Mouse (Mus musculus): ENCODE measurements around the gene Rac1. TPM values are rescaled to one million over a fixed set of nuclear protein-coding genes. Genes with fewer than 3 reads are reported as not detected.
"Not testable (repeated sequence)": the region's sequence is repeated elsewhere in the genome, so short reads cannot be mapped to it uniquely, and the experiment has no call there.

The Rac1 gene
- polyA plus RNA-seq, 1 experiment, result 400 TPM

- no peak for DNase-seq
- no peaks in the 10 kb centered on the region for H3K4me1 ChIP-seq (ENCODE audit: control insufficient read depth, insufficient read depth, low read length)
- TF ChIP-seq POLR2A (IDR thresholded peaks at IDR 0.05; ENCODE audit: borderline replicate concordance, extremely low read depth, low read depth, low read length), result no peak
- no peak for TF ChIP-seq CTCF (IDR thresholded peaks at IDR 0.05; ENCODE audit: insufficient read depth, low read length)
- no peak overlapping the region for H3K4me3 ChIP-seq (replicated peaks; ENCODE audit: extremely low read depth, low read depth, low read length)
- 69% methylated on average over 2 of the region's 2 CpGs for WGBS
These were observed 26.2 kb downstream of the Rac1 start for GRCm38 (mm10) chr5:143501649-143502048.

- Histone ChIP-seq H3K4me1 (ENCODE audit: control insufficient read depth, insufficient read depth, low read length) (no peaks in the 10 kb centered on the region), H3K4me3 (replicated peaks; ENCODE audit: extremely low read depth, low read depth, low read length) (no peak overlapping the region)
- TF ChIP-seq POLR2A (IDR thresholded peaks at IDR 0.05; ENCODE audit: borderline replicate concordance, extremely low read depth, low read depth, low read length) (no peak), CTCF (IDR thresholded peaks at IDR 0.05; ENCODE audit: insufficient read depth, low read length) (no peak)
- no peak for DNase-seq
- 77% methylated on average over 8 of the region's 8 CpGs for WGBS
These were observed 26.7 kb downstream of the Rac1 start for GRCm38 (mm10) chr5:143501140-143501539.

- H3K4me3 ChIP-seq (replicated peaks; ENCODE audit: extremely low read depth, low read depth, low read length); H3K4me1 ChIP-seq (ENCODE audit: control insufficient read depth, insufficient read depth, low read length); DNase-seq: not testable (repeated sequence)
- 85% methylated on average over 14 of the region's 14 CpGs for WGBS
These were observed 27.1 kb downstream of the Rac1 start for GRCm38 (mm10) chr5:143500711-143501110.

- H3K4me3 ChIP-seq (replicated peaks; ENCODE audit: extremely low read depth, low read depth, low read length), result no peak overlapping the region
- WGBS, result 57% methylated on average over 4 of the region's 4 CpGs
- TF ChIP-seq POLR2A (IDR thresholded peaks at IDR 0.05; ENCODE audit: borderline replicate concordance, extremely low read depth, low read depth, low read length) (no peak), CTCF (IDR thresholded peaks at IDR 0.05; ENCODE audit: insufficient read depth, low read length) (no peak)
- no peak for DNase-seq
- no peaks in the 10 kb centered on the region for H3K4me1 ChIP-seq (ENCODE audit: control insufficient read depth, insufficient read depth, low read length)
These were observed 28.1 kb downstream of the Rac1 start for GRCm38 (mm10) chr5:143499686-143500085.

DNA sequence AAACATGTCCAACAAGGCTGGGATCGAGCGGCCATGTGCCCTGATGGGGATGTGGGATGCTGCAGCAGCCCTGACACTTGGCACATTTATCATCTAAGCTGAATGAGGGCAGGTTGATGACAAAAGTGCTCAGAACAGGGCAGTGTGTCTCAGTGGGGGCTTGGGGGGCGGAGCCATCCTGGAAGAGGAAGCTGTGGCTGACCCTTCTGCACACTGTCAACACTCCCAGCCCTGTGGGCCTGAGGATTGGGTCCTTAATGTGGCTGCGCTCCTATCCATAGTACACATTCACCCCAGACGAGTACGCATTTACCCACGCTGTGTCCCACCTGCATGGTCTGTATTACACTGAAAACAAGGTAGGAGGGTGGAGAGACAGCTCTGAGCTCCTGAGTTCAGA is 28.6 kb downstream of the Rac1 start:
- no peak for DNase-seq
- 88% methylated on average over 7 of the region's 7 CpGs for WGBS
- Histone ChIP-seq H3K4me3 (replicated peaks; ENCODE audit: extremely low read depth, low read depth, low read length) (no peak overlapping the region), H3K4me1 (ENCODE audit: control insufficient read depth, insufficient read depth, low read length) (no peaks in the 10 kb centered on the region)
- TF ChIP-seq POLR2A (IDR thresholded peaks at IDR 0.05; ENCODE audit: borderline replicate concordance, extremely low read depth, low read depth, low read length), result no peak
- TF ChIP-seq CTCF (IDR thresholded peaks at IDR 0.05; ENCODE audit: insufficient read depth, low read length), result no peak

- WGBS, result 71% methylated on average over 3 of the region's 3 CpGs
- Histone ChIP-seq H3K4me1 (ENCODE audit: control insufficient read depth, insufficient read depth, low read length) (no peaks in the 10 kb centered on the region), H3K4me3 (replicated peaks; ENCODE audit: extremely low read depth, low read depth, low read length) (no peak overlapping the region)
- DNase-seq, result no peak
- TF ChIP-seq POLR2A (IDR thresholded peaks at IDR 0.05; ENCODE audit: borderline replicate concordance, extremely low read depth, low read depth, low read length), result no peak
- TF ChIP-seq CTCF (IDR thresholded peaks at IDR 0.05; ENCODE audit: insufficient read depth, low read length), result no peak
These were observed 30.4 kb downstream of the Rac1 start for GRCm38 (mm10) chr5:143497451-143497850.

GRCm38 (mm10) chr5:143495708-143496107 is 32.1 kb downstream of the Rac1 start:
- Histone ChIP-seq H3K4me1 (ENCODE audit: control insufficient read depth, insufficient read depth, low read length) (no peaks in the 10 kb centered on the region), H3K4me3 (replicated peaks; ENCODE audit: extremely low read depth, low read depth, low read length) (no peak overlapping the region)
- TF ChIP-seq POLR2A (IDR thresholded peaks at IDR 0.05; ENCODE audit: borderline replicate concordance, extremely low read depth, low read depth, low read length) (no peak), CTCF (IDR thresholded peaks at IDR 0.05; ENCODE audit: insufficient read depth, low read length) (no peak)
- 92% methylated on average over 6 of the region's 6 CpGs for WGBS
- DNase-seq, result no peak

GRCm38 (mm10) chr5:143493163-143493562 is 34.7 kb downstream of the Rac1 start:
- Histone ChIP-seq H3K4me1 (ENCODE audit: control insufficient read depth, insufficient read depth, low read length) (no peaks in the 10 kb centered on the region), H3K4me3 (replicated peaks; ENCODE audit: extremely low read depth, low read depth, low read length) (no peak overlapping the region)
- TF ChIP-seq CTCF (IDR thresholded peaks at IDR 0.05; ENCODE audit: insufficient read depth, low read length) (no peak), POLR2A (IDR thresholded peaks at IDR 0.05; ENCODE audit: borderline replicate concordance, extremely low read depth, low read depth, low read length) (no peak)
- WGBS, result 87% methylated on average over 10 of the region's 10 CpGs
- DNase-seq, result no peak

DNA sequence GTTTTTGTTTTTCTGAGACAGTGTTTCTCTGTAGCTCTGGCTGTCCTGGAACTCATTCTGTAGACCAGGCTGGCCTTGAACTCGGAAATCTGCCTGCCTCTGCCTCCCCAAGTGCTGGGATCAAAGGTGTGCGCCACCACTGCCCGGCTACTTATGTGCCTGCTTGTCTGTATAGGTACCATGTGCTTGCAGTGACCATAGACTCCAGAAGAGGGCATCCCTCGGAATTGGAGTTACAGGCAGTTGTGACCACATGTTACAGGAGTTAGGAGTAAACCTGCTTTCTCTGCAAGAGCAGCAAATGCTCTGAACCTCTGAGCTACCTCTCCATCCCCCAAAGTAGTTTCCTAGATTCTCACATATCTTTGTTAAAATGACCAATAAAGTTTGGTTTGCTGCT is 36.1 kb downstream of the Rac1 start:
- no peak for TF ChIP-seq CTCF (IDR thresholded peaks at IDR 0.05; ENCODE audit: insufficient read depth, low read length)
- no peak for TF ChIP-seq POLR2A (IDR thresholded peaks at IDR 0.05; ENCODE audit: borderline replicate concordance, extremely low read depth, low read depth, low read length)
- Histone ChIP-seq H3K4me3 (replicated peaks; ENCODE audit: extremely low read depth, low read depth, low read length) (no peak overlapping the region), H3K4me1 (ENCODE audit: control insufficient read depth, insufficient read depth, low read length) (no peaks in the 10 kb centered on the region)
- 91% methylated on average over 4 of the region's 4 CpGs for WGBS
- no peak for DNase-seq

DNA sequence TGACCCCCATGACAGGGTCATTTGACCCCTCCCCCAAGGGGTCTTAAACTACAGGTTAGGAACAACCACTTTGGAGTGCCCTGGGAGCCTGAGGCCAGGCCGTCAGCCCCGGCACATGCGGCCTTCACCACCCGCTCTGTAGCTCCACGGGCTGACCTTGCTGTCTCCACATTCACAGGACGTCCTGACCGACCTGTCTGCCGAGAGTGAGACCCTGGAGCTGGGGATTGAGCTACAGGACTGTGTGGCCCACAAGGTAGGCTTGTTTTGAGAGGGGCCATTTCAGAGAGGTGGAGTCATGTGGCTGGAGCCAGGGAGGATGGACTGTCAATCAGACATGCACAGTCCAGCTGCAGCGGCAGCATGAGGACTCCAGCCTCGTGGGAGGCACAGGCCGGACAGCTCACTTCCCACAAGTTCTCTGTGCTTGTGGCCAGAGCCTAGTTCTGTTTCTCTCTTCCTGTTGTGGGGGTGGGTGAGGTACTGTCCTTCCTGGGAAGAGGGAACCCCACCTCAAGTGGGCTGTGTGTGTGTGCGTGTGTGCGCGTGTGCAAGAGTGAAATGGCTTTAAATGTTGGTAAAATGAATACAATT is 38.0 kb downstream of the Rac1 start:
- H3K4me1 ChIP-seq (ENCODE audit: control insufficient read depth, insufficient read depth, low read length), result no peaks in the 10 kb centered on the region
- no peak overlapping the region for H3K4me3 ChIP-seq (replicated peaks; ENCODE audit: extremely low read depth, low read depth, low read length)
- no peak for TF ChIP-seq POLR2A (IDR thresholded peaks at IDR 0.05; ENCODE audit: borderline replicate concordance, extremely low read depth, low read depth, low read length)
- TF ChIP-seq CTCF (IDR thresholded peaks at IDR 0.05; ENCODE audit: insufficient read depth, low read length), result no peak
- 74% methylated on average over 14 of the region's 14 CpGs for WGBS
- DNase-seq, result no peak
